Mouse (Mus musculus): ENCODE measurements around the gene 4930558C23Rik.
"Not testable (repeated sequence)": the region's sequence is repeated elsewhere in the genome, so short reads cannot be mapped to it uniquely, and the experiment has no call there.

Gene 4930558C23Rik

DNA sequence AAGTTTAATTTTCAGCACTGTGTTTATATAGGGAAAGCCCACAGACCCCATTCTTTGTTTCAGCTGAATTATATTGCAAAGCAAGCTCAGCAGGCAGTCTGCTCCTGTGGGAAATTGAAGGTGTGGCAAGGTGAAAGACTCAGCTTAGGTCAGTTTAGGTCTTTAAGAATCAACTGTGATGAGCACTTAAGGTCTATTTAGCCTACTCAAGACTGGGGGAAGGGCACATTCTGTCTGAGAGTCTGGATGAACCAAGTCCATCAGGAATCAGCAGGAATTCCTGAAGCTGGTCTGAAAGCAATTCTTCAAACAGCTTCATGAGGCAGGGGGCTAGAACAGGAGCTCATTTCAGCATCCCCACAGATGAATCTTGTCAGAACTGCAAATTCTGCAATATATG, 32.5 kb downstream of the 4930558C23Rik start:
- no peak for DNase-seq (ENCODE audit: low spot score)

DNA sequence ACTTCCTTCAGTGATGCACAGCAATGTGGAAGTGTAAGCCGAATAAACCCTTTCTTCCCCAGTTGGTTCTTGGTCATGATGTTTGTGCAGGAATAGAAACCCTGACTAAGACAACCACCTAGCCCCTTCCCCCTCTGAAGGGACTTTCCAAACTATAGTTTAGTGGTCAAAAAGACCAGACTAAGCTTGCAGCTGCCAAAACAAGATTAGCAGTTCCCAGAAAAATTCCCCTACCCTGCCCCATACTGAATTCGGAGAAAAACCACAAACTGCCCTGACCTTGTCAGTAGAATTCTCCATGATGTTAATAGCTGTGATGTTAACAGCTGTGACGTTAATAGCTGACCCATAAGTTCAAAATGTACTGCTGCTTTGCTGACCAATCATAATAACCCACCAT, 42.4 kb downstream of the 4930558C23Rik start:
- peak; percentile 15 for DNase-seq (ENCODE audit: low spot score)

DNA sequence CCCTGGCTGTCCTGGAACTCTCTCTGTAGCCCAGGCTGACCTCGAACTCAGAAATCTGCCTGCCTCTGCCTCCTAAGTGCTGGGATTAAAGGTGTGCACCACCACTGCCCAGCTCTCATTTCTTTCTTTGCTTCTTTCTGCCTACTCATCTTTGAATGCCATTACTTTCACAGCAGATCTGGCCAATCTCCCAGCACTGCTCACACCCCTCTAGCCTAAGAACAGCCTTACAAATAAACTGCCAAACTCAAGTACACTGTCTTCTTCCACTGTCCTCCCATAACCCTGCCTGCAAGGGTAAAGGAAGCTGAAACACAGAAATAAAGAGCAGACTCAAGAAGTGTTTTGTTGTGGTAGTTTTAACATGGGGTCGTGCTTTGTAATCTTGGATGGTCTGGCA, 44.9 kb downstream of the 4930558C23Rik start:
- DNase-seq (ENCODE audit: low spot score): no peak

DNA sequence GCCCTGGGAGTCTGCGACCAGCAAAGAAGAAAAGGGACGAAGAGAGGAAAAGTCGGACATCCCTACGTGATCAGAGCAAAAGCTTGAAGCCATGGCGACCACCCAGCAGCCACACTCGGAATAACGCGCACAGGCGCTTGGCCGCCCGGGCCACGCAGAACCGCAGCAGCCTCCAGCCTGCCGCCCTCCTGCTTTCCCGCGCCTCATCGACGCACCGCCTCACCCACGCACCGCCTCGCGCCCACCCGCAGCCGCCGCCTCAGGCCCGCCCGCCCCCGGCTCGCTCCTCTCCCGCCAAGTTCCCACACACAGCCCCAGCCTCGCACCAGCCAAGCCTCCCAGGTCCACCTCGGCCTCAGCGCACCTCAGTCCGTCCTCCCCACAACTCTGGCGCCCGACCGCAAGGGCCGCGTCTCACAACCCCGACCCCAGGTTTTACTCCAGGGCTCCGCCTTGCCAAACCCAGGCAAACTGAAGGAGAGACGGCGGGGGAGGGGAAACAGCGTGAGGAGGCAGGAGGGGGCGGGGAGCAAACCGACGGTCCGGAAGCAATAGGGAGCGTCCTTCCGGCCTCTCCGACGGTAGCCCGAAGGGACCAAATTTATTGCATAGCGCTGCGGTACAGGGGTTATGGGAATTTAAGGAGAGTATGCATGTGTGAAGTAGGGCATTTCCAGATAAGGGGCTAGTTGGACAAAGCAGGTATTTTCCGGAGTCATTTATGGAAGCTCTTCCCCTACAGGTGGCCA, 45.8 kb downstream of the 4930558C23Rik start, which contains the start of gene Setdb1:
Gene Setdb1 (minus strand): TSS at position 502 of the 749 bp plus-strand sequence.
- peak; percentile 95 for DNase-seq (ENCODE audit: low spot score)

DNA sequence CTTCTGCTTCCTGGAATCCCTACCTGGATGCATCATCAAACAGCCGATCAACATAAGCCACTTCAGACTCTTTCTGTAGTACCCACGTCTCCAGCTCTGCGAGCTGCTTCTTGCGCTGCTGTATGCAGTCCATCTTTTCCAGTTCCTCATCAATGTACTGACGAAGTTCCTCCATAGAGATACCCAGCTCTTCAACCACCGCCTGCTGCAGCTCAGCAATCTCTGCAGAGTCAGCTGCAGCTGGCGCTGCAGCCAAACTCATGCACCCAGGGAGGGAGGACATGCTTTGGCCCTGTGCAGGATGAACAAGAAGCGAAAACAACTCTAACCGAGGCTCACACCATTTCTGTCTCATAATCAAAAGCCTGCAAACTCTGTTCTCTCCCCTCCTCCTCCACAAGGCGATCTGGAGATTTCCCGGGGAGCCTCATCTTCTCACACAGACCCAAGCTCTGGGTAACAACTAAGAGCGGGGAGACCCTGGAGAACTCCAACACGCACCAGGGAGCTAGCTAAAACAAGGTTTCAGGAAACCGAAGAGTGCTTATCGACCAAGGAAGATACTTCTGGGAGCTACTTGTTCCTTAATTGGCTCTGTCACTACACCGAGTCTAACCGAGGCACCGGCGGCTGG, 46.6 kb downstream of the 4930558C23Rik start:
- not testable (repeated sequence) for DNase-seq (ENCODE audit: low spot score)

DNA sequence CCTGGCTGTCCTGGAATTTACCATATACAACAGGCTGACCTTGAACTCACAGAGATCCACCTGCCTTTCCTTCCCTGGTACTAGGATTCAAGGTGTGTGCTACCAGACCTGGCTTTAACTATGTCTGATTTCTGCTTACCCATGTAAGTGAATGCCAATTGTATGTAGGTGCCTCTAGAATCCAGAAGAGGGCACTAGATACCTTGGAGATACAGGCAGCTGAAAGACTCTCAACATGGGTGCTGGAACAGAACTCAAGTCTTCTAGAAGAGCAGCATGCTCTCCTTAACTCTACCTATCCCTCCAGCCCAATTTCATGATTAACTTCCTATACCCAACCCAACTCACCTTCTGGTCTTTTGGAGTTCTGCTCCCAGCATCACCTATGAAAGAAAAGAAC, 53.1 kb downstream of the 4930558C23Rik start:
- peak; percentile 9 for DNase-seq (ENCODE audit: low spot score)

DNA sequence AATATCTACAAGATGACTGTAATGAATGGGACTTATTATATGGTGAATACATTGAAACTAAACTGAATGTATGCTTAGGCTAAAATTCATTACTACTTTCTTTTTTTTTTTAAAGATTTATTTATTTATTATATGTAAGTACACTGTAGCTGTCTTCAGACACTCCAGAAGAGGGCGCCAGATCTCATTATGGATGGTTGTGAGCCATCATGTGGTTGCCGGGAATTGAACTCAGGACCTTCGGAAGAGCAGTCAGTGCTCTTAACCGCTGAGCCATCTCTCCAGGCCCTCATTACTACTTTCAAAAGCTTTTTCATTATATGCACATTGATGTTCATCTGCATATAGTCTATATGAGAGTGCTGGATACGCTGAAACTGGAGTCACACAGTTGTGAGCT, 54.3 kb downstream of the 4930558C23Rik start:
- not testable (repeated sequence) for DNase-seq (ENCODE audit: low spot score)

DNA sequence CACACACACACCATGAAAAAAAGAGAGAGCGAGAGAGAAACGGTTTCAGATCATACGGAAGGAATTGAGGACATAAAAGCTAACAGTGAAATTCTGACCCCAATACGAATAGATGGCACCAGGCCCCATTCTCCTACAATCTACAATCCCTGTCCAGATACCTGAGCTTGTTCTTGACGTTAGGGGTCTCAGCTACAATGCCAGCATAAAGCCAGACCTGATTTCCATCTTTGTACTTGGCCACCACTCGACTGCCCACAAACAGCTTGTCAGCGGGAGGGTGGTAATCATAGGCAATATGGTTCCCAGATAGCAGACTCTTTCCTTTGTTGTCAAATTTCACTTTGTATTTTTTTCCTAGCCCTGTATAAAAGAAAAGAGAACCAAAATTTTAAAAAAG, 56.2 kb downstream of the 4930558C23Rik start:
- no peak for DNase-seq (ENCODE audit: low spot score)

DNA sequence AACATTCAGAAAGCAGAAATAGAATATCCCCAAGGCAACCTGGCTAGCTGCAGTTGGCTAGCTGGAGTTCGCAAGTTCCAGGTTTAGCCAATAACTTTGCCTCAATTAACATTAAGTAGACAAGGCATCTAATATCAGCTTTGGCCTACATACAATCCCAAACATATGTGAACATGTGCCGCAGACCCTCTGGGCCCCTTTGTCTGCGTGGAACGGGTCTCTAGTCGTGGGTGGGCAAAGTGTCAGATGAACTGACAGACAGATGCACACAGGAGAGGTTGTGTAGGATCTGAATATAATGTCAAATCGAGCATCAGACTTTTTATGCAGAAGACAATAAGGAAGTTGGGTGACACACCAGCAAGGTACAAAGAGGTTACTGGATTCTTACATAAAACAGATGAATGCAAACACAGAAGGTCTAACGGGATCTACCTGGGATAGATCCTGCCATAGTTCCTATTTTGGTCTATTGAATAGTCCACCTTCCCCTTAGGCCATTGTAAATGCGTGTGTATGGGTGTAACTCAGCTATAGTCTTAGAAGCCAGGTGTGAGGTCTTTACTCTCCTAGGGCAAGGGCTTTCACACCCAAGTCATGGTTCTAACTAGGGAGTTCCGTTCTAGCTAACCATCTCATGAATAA, 59.2 kb downstream of the 4930558C23Rik start:
- not testable (repeated sequence) for DNase-seq (ENCODE audit: low spot score)

DNA sequence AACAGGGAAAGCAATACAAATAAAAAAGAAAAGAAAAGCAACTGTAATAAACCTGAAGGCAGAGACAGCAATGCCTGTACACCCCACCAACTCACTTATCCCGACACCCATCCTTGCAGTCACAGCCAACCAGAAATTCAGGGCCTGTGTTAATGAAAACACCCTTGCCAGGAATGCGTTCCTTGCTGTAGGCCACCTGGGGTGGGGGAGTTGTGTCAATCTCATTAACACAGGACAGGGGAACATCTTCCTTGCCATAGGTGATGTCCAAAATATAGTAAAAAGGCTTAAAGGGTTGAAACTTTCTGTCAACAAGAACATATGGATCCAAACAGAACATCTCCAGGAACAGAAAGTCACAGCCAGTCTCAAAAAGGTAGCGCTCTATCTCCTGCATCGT, 64.4 kb downstream of the 4930558C23Rik start:
- DNase-seq (ENCODE audit: low spot score): no peak

DNA sequence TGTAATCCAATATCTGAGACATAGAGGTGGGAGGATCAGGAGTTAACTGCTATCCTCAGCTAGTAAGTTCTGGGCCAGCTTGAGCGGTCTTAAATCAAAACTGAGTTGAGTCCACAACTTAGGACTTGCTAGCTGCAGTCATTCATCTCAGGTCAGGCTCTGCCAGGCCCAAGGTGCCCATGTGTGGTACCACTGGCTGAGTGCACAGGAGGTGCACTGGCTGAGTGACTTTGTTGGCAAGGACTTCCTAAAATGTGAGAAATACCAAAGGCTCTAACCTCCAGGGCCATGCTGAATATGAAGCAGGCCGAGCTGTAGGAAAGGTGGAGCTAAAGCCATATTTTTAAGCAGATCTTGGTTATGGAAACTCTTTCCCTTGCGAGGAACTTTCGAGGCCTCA, 65.3 kb downstream of the 4930558C23Rik start:
- no peak for DNase-seq (ENCODE audit: low spot score)
